Mouse (Mus musculus): ENCODE measurements around the gene Gpr88. TPM values are rescaled to one million over a fixed set of nuclear protein-coding genes. Genes with fewer than 3 reads are reported as not detected.
"Not testable (repeated sequence)": the region's sequence is repeated elsewhere in the genome, so short reads cannot be mapped to it uniquely, and the experiment has no call there.

Gpr88 gene
- total RNA-seq, 2 experiments from 2014 or later = 27.9 to 31.8 TPM

DNA sequence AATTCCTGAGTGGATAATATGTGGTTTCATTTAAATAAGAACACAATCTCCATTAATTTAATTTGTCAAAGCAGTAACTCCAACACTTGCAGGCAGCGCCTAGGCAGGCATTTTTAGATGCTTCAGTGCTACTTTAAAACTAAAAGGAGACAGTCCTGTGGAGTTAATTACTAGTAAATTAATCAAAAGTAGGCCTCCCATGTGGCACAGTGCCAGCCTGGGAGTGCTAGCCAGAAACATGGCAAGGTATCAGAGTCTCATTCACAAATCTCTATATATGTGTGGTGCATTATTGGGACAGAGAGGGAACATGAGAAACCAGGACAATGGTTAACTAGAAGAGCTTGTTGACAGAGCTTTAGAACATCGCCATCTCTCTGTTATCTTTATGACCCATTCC lies 4.3 kb downstream of the Gpr88 start:
- DNase-seq = peak; percentile 35
- intact Hi-C loops (cut with DNase I) = no loop called here

GRCm38 (mm10) chr3:116244476-116244875 lies 8.8 kb downstream of the Gpr88 start:
- intact Hi-C loops (cut with DNase I) = no loop called here
- DNase-seq = no peak

GRCm38 (mm10) chr3:116242685-116243084 lies 10.6 kb downstream of the Gpr88 start:
- intact Hi-C loops (cut with DNase I) = no loop called here
- no peak for DNase-seq

GRCm38 (mm10) chr3:116237527-116237926 lies 15.8 kb downstream of the Gpr88 start:
- intact Hi-C loops (cut with DNase I) = no loop called here

GRCm38 (mm10) chr3:116236856-116237255 lies 16.4 kb downstream of the Gpr88 start:
- DNase-seq = no peak
- intact Hi-C loops (cut with DNase I) = no loop called here

More at GRCm38 (mm10) chr3:116237527-116237926, 15.8 kb downstream of the Gpr88 start:
- no peak for DNase-seq

DNA sequence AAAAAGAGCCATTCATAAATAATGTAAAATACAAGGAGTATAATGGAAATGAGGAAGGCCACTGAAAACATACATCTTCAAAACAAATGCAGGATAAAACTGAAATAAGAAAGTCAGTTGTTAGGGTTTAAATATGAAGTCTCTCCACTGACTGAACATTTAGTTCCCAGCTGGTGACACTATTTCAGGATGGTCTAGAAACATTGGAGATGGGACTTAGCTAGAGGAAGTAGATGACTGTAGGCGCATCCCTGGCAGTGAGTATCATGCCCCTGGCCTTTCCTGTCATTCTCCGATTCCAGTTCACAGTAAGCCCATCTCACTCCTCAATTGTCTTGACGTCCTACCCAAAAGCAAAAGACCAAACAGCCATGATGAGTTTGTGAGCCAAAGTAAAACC lies 19.8 kb downstream of the Gpr88 start:
- intact Hi-C loops (cut with DNase I) = no loop called here
- no peak for DNase-seq

DNA sequence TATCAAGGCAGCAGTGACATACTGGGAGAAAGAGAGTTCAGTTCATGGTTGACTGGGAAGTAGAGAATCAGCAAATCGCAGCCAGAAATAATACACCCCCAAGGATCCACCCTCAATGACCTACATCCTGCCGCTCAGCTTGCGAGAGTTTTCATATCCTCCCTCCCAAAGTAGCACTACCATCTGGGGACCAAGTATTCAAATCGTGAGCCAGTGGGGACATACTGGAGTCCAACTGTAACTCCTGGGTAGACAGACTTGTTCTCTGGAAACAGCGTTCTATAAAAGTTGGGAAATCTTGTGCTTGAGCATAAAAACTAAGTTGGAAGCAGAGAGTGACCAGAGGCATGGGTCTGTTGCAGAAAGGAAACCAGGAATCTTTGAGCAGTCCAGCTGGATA lies 20.5 kb downstream of the Gpr88 start:
- no peak for DNase-seq
- intact Hi-C loops (cut with DNase I) = no loop called here

- no peak for DNase-seq
- intact Hi-C loops (cut with DNase I) = no loop called here
Observed at GRCm38 (mm10) chr3:116229336-116229735, 24.0 kb downstream of the Gpr88 start.

DNA sequence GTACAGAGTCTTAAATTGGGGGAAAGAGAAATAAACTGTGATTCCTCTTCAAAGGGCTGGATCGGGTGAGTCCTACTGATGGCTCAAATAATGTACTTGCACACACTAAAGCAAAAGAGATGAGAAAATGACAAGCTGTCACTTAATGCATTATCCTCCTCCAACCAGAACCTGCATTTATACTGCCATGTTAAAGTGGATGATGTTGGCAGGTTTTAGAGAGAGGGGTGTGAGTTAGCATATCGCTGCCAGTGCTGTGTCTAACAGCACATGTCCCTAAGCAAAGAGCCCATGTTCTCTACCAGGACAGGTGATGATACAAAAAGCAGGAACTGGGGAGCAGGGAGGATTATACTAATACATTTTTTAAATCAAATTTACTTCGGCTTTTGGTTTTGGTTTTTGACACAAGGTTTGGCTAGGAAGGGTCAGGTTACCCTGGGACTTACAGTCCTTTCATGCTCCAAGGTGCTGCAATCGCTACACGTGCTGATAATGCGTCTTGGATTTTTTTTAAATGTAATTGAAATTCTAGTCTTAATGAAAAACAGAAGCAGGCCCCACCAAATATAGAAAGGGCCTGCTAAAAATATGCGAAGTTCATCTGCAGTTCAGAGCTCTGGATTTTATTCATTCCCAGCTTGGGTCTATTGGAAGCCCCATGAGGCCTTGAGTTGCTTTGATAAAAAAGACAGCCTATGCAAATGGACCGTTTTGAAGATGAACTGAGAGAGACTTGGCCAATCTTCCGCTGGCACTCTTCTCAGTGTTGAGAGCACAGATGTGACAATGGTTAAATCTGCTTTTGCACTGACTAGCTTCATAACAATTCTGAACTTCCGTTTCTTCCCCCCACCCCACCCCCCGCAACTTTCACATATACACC lies 24.7 kb downstream of the Gpr88 start:
- no peak for DNase-seq

GRCm38 (mm10) chr3:116227383-116227782 lies 25.9 kb downstream of the Gpr88 start:
- intact Hi-C loops (cut with DNase I) = no loop called here
- no peak for DNase-seq

More for the DNA sequence above, 24.7 kb downstream of the Gpr88 start:
- intact Hi-C loops (cut with DNase I) = no loop called here

DNA sequence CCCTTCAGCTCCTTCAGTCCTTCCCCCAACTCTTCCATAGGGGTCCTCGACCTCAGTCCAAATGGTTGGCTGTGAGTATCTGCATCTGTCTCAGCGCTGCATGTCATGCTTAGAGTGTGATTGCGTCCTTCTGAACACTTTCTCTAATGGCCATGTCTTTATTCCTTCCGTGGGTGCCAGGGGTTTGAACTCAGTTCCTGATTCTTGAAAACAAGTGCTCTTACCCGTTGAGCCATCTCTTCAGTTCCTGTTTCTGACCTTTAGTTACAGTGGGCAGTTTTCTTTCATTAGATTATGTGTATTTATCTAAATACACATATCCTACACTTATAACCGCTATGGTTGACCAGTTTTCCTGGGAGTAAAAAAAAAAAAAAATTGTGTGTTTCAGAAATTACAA lies 26.4 kb downstream of the Gpr88 start:
- intact Hi-C loops (cut with DNase I) = no loop called here
- DNase-seq = no peak

DNA sequence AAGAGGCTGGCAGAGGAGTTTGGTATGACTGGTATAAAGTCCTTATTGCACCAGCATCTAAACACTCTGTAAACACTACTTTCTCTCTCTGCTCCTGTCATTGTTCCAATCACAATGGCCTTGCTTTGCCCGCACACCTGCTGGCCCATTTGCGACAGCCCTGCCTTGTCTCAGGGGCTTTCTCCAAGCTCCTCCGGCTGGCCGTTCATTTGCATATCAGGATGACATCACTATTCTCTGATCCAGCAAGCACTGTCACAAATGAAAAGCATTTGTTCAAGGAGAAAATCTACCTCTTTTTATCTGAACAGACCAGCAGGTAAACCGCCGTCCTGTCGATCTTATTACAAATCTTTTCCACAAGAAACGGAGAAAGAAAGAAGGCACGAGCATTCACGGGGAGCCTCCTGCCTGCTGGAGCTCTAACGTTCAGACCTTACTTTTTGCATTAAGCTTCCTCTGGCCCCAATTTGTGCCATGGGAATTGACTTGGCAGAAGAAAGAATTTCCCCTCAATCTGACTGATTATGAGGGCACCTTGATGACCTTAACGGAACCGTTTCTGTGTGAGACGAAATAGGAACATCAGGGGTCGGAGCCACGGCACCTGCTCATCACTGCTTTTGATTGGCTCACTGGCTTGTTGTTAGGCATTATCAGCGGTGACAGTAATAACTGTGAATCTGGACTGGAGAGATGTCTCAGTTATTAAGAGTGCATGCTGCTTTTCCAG lies 30.6 kb downstream of the Gpr88 start:
- intact Hi-C loops (cut with DNase I) = no loop called here
- DNase-seq = peak; percentile 37

GRCm38 (mm10) chr3:116221686-116222010 lies 31.7 kb downstream of the Gpr88 start:
- no peak for DNase-seq
- intact Hi-C loops (cut with DNase I) = no loop called here

DNA sequence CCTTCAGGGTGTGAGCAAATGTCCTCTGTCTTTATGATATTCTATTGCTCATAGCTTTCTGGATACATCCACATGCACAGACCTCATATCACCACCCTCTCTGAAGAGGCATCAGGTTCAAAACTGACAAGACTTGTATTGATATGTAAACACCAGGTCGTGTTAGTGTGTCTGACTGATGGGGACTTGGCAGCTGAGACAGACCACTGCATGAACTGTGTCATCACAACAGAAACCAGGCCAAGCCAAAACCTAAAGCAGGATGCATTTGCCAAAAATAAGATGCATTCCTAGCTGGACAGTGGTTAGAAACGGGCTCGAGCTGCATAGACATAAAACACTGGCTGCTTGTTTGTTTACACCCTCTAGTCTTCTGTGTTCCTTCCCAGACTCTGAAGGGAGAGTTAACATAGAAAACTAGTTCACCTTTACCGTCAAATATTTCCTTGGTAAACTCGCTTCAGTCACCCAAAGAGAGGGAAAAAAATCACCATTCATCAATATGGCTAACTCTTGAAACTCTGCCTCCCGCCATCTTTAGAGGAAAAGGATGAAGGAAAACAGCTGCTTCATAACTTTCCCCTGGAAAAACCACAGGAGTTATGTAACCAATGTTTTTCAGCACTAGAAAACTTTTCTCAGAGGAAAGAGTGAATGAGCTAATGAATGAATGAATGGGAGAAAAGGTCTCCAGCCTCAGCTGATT lies 32.2 kb downstream of the Gpr88 start:
- intact Hi-C loops (cut with DNase I) = no loop called here
- DNase-seq = no peak

GRCm38 (mm10) chr3:116217398-116217797 lies 35.9 kb downstream of the Gpr88 start:
- intact Hi-C loops (cut with DNase I); DNase-seq: not testable (repeated sequence)

GRCm38 (mm10) chr3:116216261-116216660 lies 37.0 kb downstream of the Gpr88 start:
- no peak for DNase-seq
- intact Hi-C loops (cut with DNase I) = no loop called here

- intact Hi-C loops (cut with DNase I) = no loop called here
- no peak for DNase-seq
Observed at GRCm38 (mm10) chr3:116211639-116212038, 41.7 kb downstream of the Gpr88 start.

- intact Hi-C loops (cut with DNase I) = no loop called here
- DNase-seq = no peak
Observed at GRCm38 (mm10) chr3:116210720-116211121, 42.6 kb downstream of the Gpr88 start.

- intact Hi-C loops (cut with DNase I) = no loop called here
Observed at GRCm38 (mm10) chr3:116209214-116209613, 44.1 kb downstream of the Gpr88 start.

GRCm38 (mm10) chr3:116206306-116206834 lies 46.9 kb downstream of the Gpr88 start:
- no peak for DNase-seq
- intact Hi-C loops (cut with DNase I) = no loop called here

More at GRCm38 (mm10) chr3:116209214-116209613, 44.1 kb downstream of the Gpr88 start:
- no peak for DNase-seq
